Mouse (Mus musculus): ENCODE data around the gene Paf1. TPM values are rescaled to one million over a fixed set of nuclear protein-coding genes. Genes with fewer than 3 reads are reported as not detected.

The Paf1 gene
- polyA plus RNA-seq (2014; fragmentation: Illumina TruSeq; extraction: RNeasy Lipid Tissue Mini Kit (QIAGEN cat#74804); ENCODE audit: low replicate concordance): 41.1 TPM

GRCm38 (mm10) chr7:28392429-28393271, at the start of gene Paf1, which contains the start of gene Med29:
TSS of gene Paf1 (plus strand) at chr7:28392951.
TSS of gene Med29 (minus strand) at chr7:28392708.

GRCm38 (mm10) chr7:28350155-28350883, 42.4 kb upstream of the Paf1 start, which contains the start of gene Rps16:
TSS of gene Rps16 (plus strand) at chr7:28350652.

GRCm38 (mm10) chr7:28372251-28373108, 20.3 kb upstream of the Paf1 start, which contains the start of gene Plekhg2:
TSS of gene Plekhg2 (minus strand) at chr7:28372599.

GRCm38 (mm10) chr7:28380237-28381016, 12.3 kb upstream of the Paf1 start, which contains the start of gene Zfp36:
TSS of gene Zfp36 (minus strand) at chr7:28380253.

GRCm38 (mm10) chr7:28436932-28437570, 44.3 kb downstream of the Paf1 start, which contains the start of gene Gmfg:
TSS of gene Gmfg (plus strand) at chr7:28437447.

Other genes starting within 250 kb of the Paf1 start
- gene Fbl, start 223.2 kb upstream of the Paf1 start, polyA plus RNA-seq (2014; fragmentation: Illumina TruSeq; extraction: RNeasy Lipid Tissue Mini Kit (QIAGEN cat#74804); ENCODE audit: low replicate concordance): 9.7 TPM
- gene Dyrk1b, start 213.5 kb upstream of the Paf1 start, polyA plus RNA-seq (2014; fragmentation: Illumina TruSeq; extraction: RNeasy Lipid Tissue Mini Kit (QIAGEN cat#74804); ENCODE audit: low replicate concordance): 0.19 TPM
- 1.9 TPM for gene Eid2, start 125.1 kb upstream of the Paf1 start, polyA plus RNA-seq (2014; fragmentation: Illumina TruSeq; extraction: RNeasy Lipid Tissue Mini Kit (QIAGEN cat#74804); ENCODE audit: low replicate concordance)
- 5.1 TPM for gene Eid2b, start 115.2 kb upstream of the Paf1 start, polyA plus RNA-seq (2014; fragmentation: Illumina TruSeq; extraction: RNeasy Lipid Tissue Mini Kit (QIAGEN cat#74804); ENCODE audit: low replicate concordance)
- not detected for gene Selenov, start 101.8 kb upstream of the Paf1 start, polyA plus RNA-seq (2014; fragmentation: Illumina TruSeq; extraction: RNeasy Lipid Tissue Mini Kit (QIAGEN cat#74804); ENCODE audit: low replicate concordance)
- gene Dll3, start 90.7 kb upstream of the Paf1 start, polyA plus RNA-seq (2014; fragmentation: Illumina TruSeq; extraction: RNeasy Lipid Tissue Mini Kit (QIAGEN cat#74804); ENCODE audit: low replicate concordance): not detected
- gene Timm50, start 80.9 kb upstream of the Paf1 start, polyA plus RNA-seq (2014; fragmentation: Illumina TruSeq; extraction: RNeasy Lipid Tissue Mini Kit (QIAGEN cat#74804); ENCODE audit: low replicate concordance): 3.6 TPM
- gene Supt5, start 54.2 kb upstream of the Paf1 start, polyA plus RNA-seq (2014; fragmentation: Illumina TruSeq; extraction: RNeasy Lipid Tissue Mini Kit (QIAGEN cat#74804); ENCODE audit: low replicate concordance): 17.7 TPM
- gene Rps16, start 42.3 kb upstream of the Paf1 start, polyA plus RNA-seq (2014; fragmentation: Illumina TruSeq; extraction: RNeasy Lipid Tissue Mini Kit (QIAGEN cat#74804); ENCODE audit: low replicate concordance): 88.0 TPM
- 1.4 TPM for gene Plekhg2, start 20.4 kb upstream of the Paf1 start, polyA plus RNA-seq (2014; fragmentation: Illumina TruSeq; extraction: RNeasy Lipid Tissue Mini Kit (QIAGEN cat#74804); ENCODE audit: low replicate concordance)
- 49.2 TPM for gene Zfp36, start 12.7 kb upstream of the Paf1 start, polyA plus RNA-seq (2014; fragmentation: Illumina TruSeq; extraction: RNeasy Lipid Tissue Mini Kit (QIAGEN cat#74804); ENCODE audit: low replicate concordance)
- gene Med29, start 243 bp upstream of the Paf1 start, polyA plus RNA-seq (2014; fragmentation: Illumina TruSeq; extraction: RNeasy Lipid Tissue Mini Kit (QIAGEN cat#74804); ENCODE audit: low replicate concordance): 1.0 TPM
- 12.2 TPM for gene Gmfg, start 44.5 kb downstream of the Paf1 start, polyA plus RNA-seq (2014; fragmentation: Illumina TruSeq; extraction: RNeasy Lipid Tissue Mini Kit (QIAGEN cat#74804); ENCODE audit: low replicate concordance)
- not detected for gene Lrfn1, start 59.0 kb downstream of the Paf1 start, polyA plus RNA-seq (2014; fragmentation: Illumina TruSeq; extraction: RNeasy Lipid Tissue Mini Kit (QIAGEN cat#74804); ENCODE audit: low replicate concordance)
- gene Ifnl2, start 117.5 kb downstream of the Paf1 start, polyA plus RNA-seq (2014; fragmentation: Illumina TruSeq; extraction: RNeasy Lipid Tissue Mini Kit (QIAGEN cat#74804); ENCODE audit: low replicate concordance): not detected
- not detected for gene Ifnl3, start 129.9 kb downstream of the Paf1 start, polyA plus RNA-seq (2014; fragmentation: Illumina TruSeq; extraction: RNeasy Lipid Tissue Mini Kit (QIAGEN cat#74804); ENCODE audit: low replicate concordance)
- 1.0 TPM for gene Sycn, start 147.9 kb downstream of the Paf1 start, polyA plus RNA-seq (2014; fragmentation: Illumina TruSeq; extraction: RNeasy Lipid Tissue Mini Kit (QIAGEN cat#74804); ENCODE audit: low replicate concordance)
- not detected for gene Nccrp1, start 154.3 kb downstream of the Paf1 start, polyA plus RNA-seq (2014; fragmentation: Illumina TruSeq; extraction: RNeasy Lipid Tissue Mini Kit (QIAGEN cat#74804); ENCODE audit: low replicate concordance)
- gene Samd4b, start 205.2 kb downstream of the Paf1 start, polyA plus RNA-seq (2014; fragmentation: Illumina TruSeq; extraction: RNeasy Lipid Tissue Mini Kit (QIAGEN cat#74804); ENCODE audit: low replicate concordance): 11.0 TPM
- 1.1 TPM for gene Pak4, start 205.2 kb downstream of the Paf1 start, polyA plus RNA-seq (2014; fragmentation: Illumina TruSeq; extraction: RNeasy Lipid Tissue Mini Kit (QIAGEN cat#74804); ENCODE audit: low replicate concordance)
- gene Acp7, start 238.4 kb downstream of the Paf1 start, polyA plus RNA-seq (2014; fragmentation: Illumina TruSeq; extraction: RNeasy Lipid Tissue Mini Kit (QIAGEN cat#74804); ENCODE audit: low replicate concordance): not detected

Measured in small intestine, adult 10 weeks (tissue).